Mouse (Mus musculus) megakaryocyte-erythroid progenitor cell, adult 5-6 weeks (primary cell): ENCODE measurements around the gene Col4a1. TPM values are rescaled to one million over a fixed set of nuclear protein-coding genes. Genes with fewer than 3 reads are reported as not detected.

Experiments
- ATAC-seq: replicated peaks from 2 replicates; pipeline ENCODE4 v1.8.0; 2016; ENCODE audit warnings: mild to moderate bottlenecking, inconsistent platforms; ENCODE audit not compliant: severe bottlenecking, poor library complexity, low FRiP score, low TSS enrichment
- total RNA-seq, 2 experiments: library from RNA; stranded (forward) in 1 of 2; stranded (reverse) in 1 of 2; fragments of 200-1000, 215-1000 nt in 1 of 2; fragments of >200 nt in 1 of 2; fragmentation: Nextera tagmentation in 1 of 2; gene quantifications; 2 replicates each; pipeline ENCODE4 v1.2.3; 2014 to 2017

Col4a1 gene
- total RNA-seq, 2 experiments from 2014 or later: not detected

- no peak for ATAC-seq
Measured at GRCm38 (mm10) chr8:11198650-11199049, 114.0 kb downstream of the Col4a1 start.

- no peak for ATAC-seq
Measured at GRCm38 (mm10) chr8:11197988-11198387, 114.6 kb downstream of the Col4a1 start.

GRCm38 (mm10) chr8:11197261-11197660 lies 115.4 kb downstream of the Col4a1 start:
- no peak for ATAC-seq

GRCm38 (mm10) chr8:11192719-11193324 lies 119.8 kb downstream of the Col4a1 start:
- no peak for ATAC-seq

GRCm38 (mm10) chr8:11187581-11188271 lies 124.9 kb downstream of the Col4a1 start:
- ATAC-seq: peak; percentile 80

- no peak for ATAC-seq
Measured at GRCm38 (mm10) chr8:11186456-11186855, 126.2 kb downstream of the Col4a1 start.

- ATAC-seq: no peak
Measured at GRCm38 (mm10) chr8:11185672-11186071, 127.0 kb downstream of the Col4a1 start.

GRCm38 (mm10) chr8:11183611-11184031 lies 129.0 kb downstream of the Col4a1 start:
- ATAC-seq: no peak

- no peak for ATAC-seq
Measured at GRCm38 (mm10) chr8:11182606-11183005, 130.0 kb downstream of the Col4a1 start.

GRCm38 (mm10) chr8:11182148-11182484 lies 130.5 kb downstream of the Col4a1 start:
- no peak for ATAC-seq

- no peak for ATAC-seq
Measured at GRCm38 (mm10) chr8:11181420-11182147, 131.0 kb downstream of the Col4a1 start.

- no peak for ATAC-seq
Measured at GRCm38 (mm10) chr8:11179869-11180268, 132.8 kb downstream of the Col4a1 start.

GRCm38 (mm10) chr8:11176393-11176792 lies 136.2 kb downstream of the Col4a1 start:
- no peak for ATAC-seq

- peak; percentile 85 for ATAC-seq
Measured at GRCm38 (mm10) chr8:11173284-11174191, 139.1 kb downstream of the Col4a1 start.

GRCm38 (mm10) chr8:11171526-11171925 lies 141.1 kb downstream of the Col4a1 start:
- ATAC-seq: no peak

- no peak for ATAC-seq
Measured at GRCm38 (mm10) chr8:11169383-11169782, 143.2 kb downstream of the Col4a1 start.

- ATAC-seq: no peak
Measured at GRCm38 (mm10) chr8:11168780-11169179, 143.8 kb downstream of the Col4a1 start.

- ATAC-seq: no peak
Measured at GRCm38 (mm10) chr8:11167955-11168354, 144.7 kb downstream of the Col4a1 start.

GRCm38 (mm10) chr8:11165592-11165991 lies 147.0 kb downstream of the Col4a1 start:
- no peak for ATAC-seq

- no peak for ATAC-seq
Measured at GRCm38 (mm10) chr8:11156319-11156692, 156.3 kb downstream of the Col4a1 start.
